Mouse (Mus musculus): Measurements from ENCODE around the gene Spen. TPM values are rescaled to one million over a fixed set of nuclear protein-coding genes. Genes with fewer than 3 reads are reported as not detected.

The Spen gene
- total RNA-seq, 2 experiments from 2014 or later: 32.7 to 32.9 TPM

DNA sequence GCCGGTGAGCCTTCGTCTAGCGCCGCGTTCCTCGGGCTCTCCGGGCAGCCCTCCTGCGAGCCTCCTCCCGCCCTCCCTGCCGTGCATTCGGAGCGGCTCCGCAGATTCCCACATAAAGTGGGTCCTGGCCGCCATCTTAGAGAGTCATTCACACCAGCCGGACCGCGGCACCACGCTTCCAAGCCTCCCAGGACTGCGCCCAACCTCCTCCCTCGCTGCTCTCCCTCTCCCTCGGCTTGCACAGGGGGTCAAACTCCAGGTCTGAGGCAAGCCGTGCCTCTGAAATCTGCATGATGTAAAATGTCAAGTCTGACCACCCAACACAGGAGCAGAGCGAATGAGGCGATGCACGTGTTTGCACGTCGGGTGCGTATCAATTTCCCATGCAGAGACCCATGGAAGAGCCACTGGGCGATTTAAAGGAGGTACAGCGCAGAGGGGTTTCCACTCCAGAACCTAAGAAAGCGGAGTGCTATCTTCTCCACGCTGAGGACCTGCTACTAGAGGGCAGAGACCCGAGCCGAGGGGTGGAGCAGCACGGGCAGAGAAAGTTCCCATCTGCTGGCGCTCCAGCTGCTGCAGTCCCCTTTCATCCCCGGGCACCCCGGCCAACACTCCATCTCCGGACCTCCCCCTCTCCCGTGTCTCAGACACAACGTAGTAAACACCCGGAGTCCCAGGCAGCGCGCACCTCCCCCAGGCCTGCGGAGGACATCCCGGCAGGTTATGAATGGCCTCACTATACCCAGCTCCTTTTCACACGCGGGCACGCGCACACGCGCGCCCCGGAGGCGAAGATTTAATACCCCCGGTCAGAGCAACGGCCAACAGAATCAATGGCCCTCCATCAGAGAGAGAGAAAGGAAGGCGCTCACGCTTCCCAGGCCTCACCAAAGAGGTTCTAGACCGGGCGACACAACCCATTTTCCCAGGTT lies 1.8 kb downstream of the Spen start:
- peak in 1 of 2 experiments; percentile 59 for DNase-seq (ENCODE audit: low spot score in 2 of 2)

DNA sequence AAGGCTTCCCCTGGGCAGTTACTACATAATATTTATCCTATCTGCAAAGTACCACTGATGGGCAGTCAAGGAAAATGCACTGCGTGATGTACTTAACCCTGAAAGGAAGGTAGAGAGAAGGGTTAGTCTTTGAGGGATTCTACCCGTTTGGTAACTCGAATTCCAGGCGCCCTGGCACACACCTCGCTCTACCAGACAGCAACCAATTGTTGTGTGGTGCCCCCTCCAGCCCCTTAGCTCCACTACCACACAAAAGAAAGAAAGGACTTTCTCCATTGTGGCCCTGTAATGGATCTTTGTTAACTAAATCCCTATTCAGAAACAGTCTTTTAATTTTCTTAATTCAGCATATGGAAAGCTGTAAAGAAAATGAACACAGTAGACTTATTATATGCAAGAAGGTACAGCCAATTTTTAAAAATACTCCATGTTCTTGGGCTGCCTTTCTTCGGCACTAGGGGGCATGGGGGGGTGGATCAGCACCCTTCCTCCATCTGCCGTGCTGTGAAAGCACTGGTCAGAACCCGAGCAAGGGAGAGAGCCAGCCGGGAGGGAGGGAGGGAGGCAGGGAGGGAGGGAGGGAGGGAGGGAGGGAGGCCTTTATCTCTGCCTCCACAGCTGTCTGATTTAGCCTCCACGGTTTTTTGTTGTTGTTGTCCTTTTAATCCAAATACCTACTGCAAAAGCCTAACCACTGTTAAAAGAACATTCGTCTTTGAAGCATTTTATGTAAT lies 3.3 kb downstream of the Spen start:
- peak in 1 of 2 experiments; percentile 52 for DNase-seq (ENCODE audit: low spot score in 2 of 2)

DNA sequence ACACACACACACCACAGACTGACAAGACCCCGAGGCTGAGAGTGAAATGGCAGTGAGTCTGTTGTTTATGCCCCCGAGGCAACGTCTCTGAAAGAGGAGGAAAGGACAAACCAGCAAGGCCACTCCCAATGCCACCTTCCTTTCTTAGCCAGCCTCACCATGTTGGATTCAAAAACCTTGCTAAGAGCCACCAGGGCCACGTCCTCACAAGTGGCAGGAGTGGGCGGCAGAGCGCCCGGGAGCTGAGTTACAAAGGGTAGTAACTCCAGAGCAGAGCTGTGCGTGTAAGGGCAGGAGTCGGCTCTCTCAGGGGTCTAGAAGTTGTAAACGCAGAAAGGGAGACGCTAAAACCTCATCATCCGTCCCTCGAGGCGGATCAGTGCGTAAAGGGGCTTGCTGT lies 7.4 kb downstream of the Spen start:
- DNase-seq (ENCODE audit: low spot score in 2 of 2): no peak

DNA sequence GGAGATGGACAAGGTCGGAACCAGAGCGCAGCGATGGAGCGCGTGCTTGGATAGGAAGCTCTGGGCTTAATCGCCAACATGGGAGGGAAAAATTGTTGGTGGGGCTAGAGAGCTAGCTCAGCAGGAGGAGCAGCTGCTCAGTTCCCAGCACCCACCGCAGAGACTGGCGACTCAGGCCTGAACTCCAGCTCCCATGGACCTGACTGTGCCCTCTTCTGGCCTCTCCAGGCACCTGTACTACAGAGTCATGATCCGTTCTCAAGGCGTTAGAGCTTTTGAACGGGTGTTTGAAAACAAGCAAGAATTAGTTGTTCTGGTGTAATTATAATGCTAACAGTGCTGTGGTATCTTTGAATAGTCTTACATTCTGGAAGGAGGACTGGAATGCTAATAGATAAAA lies 9.5 kb downstream of the Spen start:
- DNase-seq (ENCODE audit: low spot score in 2 of 2): no peak

DNA sequence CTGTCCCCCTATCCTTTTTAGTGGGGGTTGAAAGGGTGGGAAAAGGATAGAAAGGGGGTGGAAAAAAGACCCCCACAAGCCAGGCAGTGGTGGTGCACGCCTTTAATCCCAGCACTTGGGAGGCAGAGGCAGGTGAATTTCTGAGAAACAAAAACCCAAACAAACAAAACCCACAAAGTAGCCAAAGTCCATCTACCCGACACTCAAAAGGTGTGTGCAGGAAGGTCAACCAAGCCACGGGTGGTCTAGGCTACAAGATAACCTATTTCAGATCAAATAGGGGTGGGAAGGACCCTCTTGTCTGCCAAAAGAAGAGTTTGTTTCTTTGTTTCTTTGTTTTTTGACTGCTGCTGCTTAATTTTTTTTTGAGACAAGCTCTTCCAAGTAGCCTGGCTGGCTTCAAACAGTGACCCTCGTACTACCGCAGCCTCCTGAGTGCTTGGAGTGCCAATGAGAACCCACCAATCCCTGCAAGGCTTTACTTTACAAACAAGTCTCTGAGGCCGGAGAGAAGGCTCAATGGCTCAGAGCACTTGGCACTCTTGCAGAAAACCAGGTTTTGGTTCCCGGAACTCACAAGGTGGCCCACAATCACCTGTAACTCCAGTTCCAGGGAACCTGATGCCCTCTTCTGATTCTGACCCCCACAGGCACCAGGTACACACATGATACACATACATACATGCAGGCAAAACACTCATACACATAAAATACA lies 11.3 kb downstream of the Spen start:
- DNase-seq (ENCODE audit: low spot score in 2 of 2): no peak

DNA sequence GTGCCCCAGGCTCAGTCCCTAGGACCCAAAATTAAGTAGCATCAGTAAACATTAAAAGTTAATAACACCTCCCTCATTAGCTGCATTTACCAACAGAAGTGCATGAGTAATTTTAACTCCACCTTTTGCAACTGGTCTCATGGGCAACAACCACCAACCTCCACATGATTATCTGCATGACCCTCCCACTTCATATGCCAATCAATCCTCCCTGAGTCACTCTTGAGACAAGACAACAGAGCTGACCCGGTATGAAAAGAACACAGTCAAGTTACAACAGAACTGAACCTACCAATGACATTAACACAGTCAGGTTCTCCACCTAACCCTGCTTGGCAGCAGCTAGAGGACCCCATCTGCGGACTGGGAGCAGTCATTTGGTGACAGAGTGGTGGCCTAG lies 12.5 kb downstream of the Spen start:
- DNase-seq (ENCODE audit: low spot score in 2 of 2): no peak

DNA sequence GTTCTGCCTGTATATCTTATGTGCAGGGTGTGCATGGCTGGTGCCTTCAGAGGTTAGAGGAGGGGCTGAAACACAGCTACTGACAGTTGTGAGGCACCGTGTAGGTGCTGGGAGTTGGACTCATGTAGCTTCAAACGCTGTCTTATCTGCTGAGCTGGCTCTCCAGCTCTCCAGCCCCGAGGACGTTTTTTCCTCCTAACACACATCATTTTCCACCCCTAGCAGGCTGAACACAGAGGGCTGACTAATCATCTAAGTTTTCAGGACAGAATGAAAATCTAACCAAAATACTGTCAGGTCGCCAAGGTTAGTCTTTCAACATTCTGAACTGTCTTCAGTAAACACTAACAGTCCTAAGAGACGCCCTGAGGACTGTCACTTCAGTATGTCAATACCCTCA lies 13.7 kb downstream of the Spen start:
- no peak for DNase-seq (ENCODE audit: low spot score in 2 of 2)

DNA sequence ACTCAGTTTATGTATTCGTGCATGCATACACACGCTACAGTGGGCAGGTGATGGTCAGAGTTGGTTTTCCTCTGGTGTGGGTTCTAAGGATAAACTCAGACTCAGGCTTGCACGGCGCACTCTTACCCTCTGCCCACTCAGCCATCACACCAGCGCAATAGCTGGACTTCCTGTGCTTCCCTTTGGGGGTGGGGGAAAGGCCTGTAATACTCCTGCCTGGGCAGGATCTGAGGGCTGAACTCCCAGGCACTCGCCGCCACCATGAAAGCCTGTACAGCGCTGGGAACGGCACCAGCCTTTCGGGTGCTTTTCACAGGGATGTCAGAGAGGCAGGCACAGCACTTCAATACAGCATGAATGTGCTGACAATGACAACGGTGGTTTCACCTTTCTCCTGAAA lies 15.3 kb downstream of the Spen start:
- DNase-seq (ENCODE audit: low spot score in 2 of 2): no peak

DNA sequence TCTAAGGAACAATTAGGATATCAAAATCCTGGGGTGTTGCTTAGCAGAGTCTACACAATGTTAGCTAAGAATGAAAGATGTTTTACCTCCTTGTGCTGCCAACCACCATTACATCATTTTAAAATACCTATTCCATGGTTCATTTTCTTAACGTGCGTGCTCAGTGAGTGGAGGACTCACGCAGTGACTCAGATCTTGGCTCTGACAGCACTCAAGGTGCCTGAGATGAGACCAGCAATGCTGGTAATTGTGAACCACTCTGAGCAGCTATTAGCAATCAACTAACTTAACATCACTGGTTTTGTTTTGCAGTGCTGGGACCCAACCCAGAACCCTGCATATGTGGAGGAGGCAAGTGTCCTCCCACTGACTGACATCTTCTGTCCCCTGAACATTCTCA lies 20.0 kb downstream of the Spen start:
- no peak for DNase-seq (ENCODE audit: low spot score in 2 of 2)

DNA sequence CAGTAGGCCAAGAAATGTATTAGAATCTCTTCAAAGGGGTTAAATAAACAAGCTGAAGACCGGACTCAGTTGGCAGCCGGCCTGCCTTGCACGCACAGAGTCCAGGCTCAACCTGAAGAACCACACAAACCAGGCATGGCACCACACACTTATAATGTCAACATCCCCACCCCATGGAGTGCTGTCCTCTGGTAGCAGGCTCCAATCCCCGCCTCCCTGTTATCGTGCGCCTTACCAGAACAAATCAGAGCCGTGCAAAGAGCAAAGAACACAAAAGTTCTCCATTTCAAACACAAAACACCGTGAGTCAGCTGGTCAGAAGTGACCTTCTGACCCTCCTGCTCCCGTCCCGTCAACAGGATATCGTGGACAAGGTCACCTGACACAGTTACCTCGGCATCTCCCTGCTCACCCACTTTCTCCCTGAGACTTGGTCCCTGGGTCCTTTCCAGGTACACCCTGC lies 24.2 kb downstream of the Spen start:
- no peak for DNase-seq (ENCODE audit: low spot score in 2 of 2)

DNA sequence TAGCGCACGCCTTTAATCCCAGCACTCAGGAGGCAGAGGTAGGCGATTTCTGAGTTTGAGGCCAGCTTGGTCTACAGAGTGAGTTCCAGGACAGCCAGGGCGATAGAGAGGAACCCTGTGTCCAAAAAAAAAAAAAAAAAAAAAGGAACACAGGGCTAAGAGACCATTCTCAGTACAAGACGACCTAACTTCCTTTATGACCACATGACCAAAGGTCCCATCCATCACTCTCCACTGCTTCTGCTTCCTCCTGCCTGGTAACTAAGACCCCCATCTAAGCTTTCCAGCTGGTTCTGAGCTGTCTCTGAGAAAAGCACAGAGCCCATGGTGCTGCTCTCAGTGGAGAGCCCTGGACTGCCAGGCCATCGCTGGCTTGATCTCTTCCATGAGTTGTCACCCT lies 26.3 kb downstream of the Spen start:
- DNase-seq (ENCODE audit: low spot score in 2 of 2): no peak

DNA sequence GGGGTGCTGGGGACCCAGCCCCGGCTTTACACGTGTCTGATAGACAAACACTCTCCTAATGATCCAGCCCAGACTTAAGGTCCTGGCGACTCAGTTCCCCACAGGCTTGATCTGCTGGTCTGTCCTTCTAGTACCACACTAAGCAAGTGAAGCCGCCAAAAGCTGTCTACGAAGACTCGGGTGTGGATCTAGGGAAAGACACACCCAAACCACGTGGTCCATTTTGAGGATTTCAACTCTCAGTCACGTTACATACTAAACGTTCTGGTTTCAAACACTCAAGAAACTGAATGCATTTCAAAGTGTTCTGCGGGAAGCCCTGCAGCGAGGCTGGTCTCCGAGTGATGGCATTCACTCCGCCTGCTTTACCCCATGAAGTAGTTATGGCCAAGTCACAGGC lies 27.9 kb downstream of the Spen start:
- no peak for DNase-seq (ENCODE audit: low spot score in 2 of 2)

DNA sequence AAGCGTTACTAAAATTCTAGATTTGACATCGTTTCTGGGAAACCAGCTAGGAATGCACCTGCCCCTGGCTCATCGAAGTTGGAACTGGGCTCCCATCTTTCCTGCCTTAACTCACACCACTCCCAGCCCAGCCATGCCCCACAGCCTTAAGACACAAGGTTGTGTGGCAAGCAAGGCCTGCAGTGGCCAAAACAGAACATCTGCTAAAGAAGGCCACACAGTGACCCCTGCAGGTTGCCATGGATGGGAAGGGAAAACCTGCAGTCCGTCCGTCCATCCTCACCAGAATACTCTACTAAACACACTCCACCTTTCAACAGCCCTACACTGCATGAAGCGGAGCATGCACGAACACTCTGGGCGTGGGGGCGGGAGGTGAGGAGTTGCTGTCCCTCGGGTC lies 31.5 kb downstream of the Spen start:
- peak in 1 of 2 experiments; percentile 39 for DNase-seq (ENCODE audit: low spot score in 2 of 2)

DNA sequence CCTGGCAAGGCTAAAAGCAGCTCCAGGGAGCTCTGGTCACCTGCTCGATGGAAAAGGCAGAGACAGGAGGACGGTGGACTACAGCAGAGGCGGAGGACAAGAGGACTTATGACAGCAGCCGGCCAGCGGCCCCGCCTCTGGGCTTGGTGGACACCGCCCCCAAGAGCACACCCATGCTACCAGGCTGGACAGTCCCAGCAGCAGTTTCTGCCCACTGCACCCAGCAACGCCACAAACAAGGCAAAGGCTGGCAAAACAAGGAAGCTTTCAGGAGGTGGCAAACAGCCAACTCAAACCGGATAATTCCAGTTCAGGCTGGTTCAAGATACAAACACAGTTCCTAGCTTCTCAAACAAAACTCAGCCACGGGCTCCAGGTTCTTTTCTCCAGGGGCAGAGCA lies 32.0 kb downstream of the Spen start:
- DNase-seq (ENCODE audit: low spot score in 2 of 2): peak; percentile 35 to 70

DNA sequence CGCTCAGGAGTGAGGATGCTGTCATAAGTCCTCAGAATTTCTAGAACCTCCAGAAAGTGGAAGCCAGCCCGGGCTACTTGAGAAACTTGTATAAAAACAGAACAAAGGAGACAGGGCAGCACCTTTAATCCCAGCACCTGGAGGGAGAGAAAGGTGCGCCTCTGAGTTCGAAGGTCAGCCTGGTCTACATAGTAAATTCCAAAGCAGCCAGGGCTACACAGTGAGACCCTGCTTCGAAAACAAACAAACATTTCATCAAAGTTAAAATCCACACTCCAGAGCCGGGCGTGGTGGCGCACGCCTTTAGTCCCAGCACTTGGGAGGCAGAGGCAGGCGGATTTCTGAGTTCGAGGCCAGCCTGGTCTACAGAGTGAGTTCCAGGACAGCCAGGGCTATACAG lies 32.6 kb downstream of the Spen start:
- no peak for DNase-seq (ENCODE audit: low spot score in 2 of 2)

DNA sequence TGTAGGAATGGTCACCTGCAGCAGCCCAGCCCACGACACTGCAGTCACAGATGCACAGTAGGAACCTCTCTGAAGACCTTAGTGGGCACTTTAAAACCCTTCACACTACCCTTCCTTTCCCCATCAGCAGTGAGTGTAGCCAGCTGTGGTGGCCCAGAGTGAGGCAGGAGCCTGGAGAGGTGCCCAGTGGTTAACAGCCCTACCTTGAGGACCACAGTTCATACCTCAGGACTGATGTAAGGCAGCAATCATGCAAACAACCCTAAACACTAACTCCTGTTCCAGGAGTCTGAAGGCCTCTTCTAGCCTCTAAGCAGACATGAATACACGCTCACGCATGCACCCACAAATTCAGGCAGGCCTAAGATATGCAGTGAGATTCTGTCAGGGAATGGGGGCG lies 33.9 kb downstream of the Spen start:
- no peak for DNase-seq (ENCODE audit: low spot score in 2 of 2)

DNA sequence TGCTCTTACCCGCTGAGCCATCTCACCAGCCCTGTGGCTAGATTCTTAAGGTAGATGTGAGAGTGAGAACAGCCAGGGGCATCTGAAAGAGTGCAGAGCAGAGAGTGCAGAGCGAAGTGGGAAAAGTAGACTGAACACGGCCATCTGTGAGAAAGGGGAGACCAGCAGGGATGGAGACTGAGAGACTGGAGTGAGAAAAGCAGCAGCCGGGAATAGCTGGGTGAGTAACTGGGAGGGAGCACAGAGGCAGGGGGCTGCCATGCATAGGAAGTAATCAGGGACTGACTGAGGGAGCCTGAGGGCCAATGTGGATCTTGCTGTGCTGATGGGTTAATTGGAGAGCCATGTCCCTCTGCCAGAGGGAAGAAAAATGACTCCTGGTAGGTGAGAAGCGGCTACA lies 35.7 kb downstream of the Spen start:
- no peak for DNase-seq (ENCODE audit: low spot score in 2 of 2)

DNA sequence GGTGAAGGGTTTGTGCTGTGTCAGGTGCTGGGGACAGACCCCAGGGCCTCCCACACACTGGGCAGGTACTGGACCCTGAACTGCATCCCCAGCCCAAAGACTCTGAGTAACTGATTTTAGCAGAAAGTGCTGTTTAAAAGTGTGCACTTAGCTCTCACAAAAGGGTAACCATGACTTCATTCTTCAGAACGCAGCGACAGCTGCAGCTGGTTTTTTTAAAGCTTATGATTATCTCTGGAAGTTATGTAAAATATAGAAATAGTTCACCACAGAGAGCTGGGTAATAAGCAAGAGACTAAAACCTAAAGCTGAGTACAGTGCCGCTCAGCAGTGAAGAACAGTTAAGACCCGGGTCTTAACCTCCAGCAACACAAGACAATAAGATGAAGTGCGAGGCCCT lies 37.3 kb downstream of the Spen start:
- no peak for DNase-seq (ENCODE audit: low spot score in 2 of 2)

DNA sequence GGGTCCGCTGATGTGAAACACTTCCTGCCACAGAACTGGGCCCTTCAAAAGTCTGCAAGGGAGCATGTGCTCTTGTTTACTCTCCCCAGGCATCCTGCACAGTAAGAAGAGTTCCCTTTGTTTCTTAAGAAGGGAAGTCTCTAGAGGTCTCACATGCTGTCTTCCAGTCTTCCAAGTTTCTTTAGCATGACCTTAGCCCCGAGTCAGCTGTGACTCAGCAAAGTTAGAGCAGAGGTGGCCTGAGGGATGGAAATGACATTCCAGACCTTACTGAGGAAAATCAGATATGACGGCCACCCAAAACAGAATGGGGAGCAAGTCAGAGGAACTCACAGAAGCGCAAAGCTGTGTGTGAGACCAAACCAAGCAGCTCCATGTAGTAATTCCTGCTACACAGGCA lies 37.8 kb downstream of the Spen start:
- no peak for DNase-seq (ENCODE audit: low spot score in 2 of 2)

DNA sequence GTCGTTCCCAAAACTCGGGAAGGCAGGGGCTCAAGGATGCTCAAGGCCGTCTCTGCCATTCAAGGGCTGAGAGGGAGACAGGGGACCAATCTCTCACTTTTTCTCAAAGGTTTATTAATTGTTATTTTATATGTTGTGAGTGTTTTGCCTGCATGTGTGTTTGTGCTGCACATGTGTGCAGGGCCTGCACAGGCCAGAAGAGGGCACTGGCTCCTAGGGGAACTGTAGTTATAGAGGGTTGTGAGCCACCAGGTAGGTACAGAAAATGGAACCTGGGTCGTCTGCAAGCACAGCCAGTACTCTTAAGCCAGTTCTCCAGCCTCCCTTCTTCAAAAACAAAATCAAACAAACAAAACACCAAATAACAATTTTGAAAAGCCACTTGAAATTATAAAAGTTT lies 49.7 kb downstream of the Spen start:
- DNase-seq (ENCODE audit: low spot score in 2 of 2): no peak

DNA sequence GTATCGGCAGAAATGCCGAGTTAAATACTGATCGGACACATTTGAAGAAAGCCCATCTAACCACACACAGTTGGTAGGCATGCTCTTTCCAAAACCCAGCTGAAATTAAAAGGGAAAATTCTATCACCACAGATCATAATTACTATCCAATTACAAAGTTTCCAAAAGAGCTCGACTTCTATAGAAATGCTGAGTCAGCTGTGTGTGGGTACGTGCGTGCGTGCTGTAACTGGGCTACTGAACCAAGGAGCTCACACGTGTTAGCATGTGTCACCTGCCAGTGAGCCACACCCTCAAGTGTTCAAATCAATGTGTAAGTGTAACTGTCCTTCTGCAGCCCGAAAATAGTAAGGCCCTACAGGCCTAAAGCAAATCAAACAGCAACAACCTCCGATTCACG lies 50.8 kb downstream of the Spen start:
- no peak for DNase-seq (ENCODE audit: low spot score in 2 of 2)

DNA sequence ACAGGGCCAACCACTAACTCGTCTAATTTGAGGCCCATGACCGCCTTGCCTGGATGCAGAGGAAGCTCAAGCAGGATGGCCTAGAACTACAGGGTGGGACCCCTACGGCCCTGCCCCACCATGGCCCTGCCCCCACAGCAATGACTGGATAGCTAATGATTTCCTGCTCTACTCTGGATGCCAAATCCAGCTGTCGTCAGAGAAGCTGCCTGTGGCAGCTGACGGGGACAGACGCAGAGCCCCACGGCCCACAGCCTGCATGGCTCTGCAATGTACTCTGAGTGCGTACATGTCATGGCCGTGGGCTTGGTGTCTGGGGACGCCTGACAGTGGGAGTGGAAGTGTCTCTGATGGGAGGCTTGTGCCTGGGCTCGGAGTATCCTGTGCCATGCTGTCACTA lies 54.3 kb downstream of the Spen start:
- no peak for DNase-seq (ENCODE audit: low spot score in 2 of 2)

All from gastrocnemius, postnatal 4 days (tissue).